Mouse (Mus musculus) kidney, postnatal 14 days (tissue): Measurements from ENCODE around the gene Pfkm.

Experiments used
- DNase-seq: peaks from one replicate; pipeline ENCODE4 v3.0.0; 2022; ENCODE audit warnings: mixed read lengths

The Pfkm gene

DNA sequence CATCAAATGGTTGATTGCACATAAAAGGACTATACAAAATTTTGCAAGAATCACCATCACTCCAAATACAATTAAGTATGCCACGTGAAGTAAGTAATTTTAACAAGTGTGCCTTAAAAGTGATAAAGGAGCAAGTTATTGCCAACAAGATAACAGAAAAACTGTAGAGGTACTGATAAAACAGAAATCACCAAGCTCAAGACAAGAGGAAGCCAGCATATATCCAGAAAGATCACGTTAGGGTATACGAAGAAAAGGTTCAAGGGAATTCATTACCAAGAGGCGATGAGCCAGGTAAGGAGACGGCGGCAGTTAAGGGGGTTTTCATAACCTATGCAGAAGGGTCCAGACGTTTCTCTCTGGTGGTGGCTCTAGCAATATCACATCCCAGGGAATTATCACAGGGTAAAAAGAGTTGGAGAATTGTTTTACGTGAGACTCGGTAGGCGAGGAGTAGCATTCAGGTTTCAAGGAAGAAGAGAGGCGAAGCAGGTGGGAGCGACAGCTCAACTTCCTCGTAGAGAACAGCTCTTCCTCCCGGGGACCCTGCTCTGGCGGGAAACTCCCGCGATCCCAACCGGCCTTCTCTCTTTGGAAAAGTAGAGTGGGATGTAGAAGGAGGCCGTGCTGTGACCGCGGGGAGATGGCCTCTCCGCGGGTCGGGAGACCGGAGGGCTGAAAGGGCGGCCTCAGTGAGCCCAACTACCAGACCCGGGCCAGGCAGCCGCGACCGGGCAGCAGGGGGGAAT lies at the start of gene Pfkm:
TSS of gene Pfkm (plus strand) at position 218 of the 749 bp plus-strand sequence.
- DNase-seq, result no peak

DNA sequence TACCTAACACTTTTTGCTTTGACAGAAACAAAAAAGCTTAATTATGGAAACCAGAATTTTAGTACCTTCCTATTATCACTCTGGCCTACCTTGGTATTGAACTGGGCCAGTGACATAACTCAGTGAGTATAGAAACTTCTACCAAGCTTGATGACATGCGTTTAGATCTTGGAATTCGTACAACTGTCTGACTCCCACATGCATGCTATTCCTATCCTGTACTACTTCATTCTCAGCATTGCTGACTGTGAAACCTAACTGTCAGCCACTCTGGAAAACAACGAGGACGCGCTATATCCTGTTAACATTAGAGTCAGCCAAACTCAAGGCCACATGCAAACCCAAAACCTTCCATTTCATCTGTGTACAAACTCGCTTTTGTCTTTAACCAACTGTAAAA lies 48.4 kb upstream of the Pfkm start:
- no peak for DNase-seq

DNA sequence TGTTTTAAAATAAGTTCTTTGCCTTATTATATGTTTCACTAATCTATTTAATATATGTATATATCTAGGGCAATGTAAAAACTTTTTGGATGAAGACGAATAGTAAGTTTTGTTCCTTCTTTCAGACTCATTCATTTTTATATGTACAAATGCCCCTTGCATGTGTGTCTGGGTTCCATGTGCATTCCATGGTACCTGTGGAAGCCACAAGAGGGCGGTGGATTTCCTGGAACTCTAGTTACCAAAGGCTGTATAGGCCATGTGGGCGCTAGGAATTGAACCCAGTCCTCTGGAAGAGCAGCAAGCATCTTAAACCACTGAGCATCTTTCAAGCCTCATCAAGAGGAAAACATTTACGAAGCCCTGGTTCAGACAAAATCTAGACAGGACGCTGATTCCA lies 48.0 kb upstream of the Pfkm start:
- DNase-seq, result no peak

DNA sequence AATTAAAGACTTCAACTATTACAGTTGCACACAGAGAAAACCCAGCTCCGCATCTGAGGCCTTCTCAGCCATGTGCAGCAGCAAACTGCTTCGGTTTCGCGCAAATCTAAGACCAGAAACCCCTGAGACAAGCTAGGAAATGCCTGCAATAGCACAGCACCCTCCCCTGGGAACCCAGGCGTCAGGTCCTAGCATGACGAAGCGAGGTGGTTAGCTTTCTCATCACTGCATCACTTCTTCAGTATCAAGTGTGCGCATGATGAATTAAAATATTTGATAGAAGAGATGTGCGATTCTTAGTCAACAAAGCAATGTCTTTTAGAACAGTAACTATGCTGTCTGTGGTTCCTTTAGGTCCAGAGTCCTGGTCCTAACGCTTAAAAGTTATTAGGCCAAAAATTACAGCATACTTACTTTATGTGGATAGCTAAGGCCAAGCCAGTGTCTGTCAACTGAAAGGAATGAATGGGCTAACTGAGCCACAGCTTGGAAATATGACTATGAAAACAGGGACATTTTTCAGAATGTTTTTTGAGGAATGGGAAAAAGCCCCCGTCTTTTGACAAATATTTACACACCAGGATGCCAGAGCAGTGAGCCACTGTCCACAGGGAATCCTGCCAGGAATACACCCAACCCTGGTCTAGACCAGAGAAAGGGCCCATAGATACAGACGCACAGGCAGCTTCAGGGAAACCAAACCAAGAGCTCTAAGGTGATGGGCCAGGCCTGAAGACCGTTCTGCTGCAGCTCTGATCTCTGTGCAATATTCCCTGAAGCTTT lies 43.3 kb upstream of the Pfkm start:
- DNase-seq, result no peak

DNA sequence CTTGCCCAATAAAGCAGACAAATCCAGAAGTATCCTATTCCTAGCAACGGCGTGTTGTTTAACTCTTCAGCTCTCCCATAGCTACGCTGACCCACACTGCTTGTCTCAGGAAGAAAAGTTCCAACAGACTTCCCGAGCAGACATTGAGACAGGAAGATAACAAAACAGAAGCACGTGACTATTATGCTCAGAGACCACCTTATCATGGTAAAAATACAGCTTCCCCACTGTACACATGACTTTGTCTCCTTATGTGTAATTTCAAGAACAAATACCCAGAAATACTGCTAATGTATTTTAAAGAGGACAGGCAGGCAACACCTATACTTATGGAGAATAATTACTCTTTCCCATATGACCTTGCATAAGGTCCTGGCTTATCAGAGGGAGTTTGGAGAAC lies 40.7 kb upstream of the Pfkm start:
- DNase-seq, result no peak

DNA sequence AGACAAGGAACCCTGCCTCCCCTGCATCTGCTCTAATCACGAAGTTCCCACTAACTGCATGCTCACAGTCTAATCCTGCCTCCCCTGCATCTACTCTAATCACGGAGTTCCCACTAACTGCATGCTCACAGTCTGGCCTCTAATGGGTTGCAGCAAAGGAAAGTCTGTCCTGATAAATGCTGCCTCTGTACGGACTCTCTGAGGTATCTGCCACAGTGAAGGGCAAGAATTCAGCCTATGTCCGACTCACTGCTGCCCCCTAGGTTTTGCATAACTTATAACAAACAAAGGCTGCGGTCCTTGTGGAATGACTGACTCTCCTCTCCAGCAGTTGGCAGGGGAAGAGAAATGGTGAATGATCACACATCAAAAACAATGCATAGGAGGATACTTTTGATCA lies 37.1 kb upstream of the Pfkm start:
- peak; percentile 23 for DNase-seq

DNA sequence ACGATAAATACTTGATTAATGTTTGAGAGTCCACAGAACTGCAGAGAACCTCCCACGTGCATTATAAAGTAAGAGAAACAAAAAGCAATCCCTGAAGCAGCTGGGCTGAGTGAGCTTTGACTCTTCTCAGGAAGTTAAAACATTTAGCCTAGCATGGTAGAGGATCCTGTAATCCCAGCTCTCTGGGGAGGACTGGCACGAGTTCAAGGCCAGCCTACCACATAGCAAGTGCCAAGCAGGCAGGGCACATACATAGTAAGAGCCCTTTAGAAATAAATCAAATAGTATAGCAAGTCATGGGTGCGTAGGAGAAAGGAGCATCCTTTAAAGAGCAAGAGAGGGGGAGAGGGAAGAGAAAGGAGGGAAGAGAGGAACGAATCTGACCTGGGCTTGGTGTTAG lies 26.5 kb upstream of the Pfkm start:
- DNase-seq, result no peak

DNA sequence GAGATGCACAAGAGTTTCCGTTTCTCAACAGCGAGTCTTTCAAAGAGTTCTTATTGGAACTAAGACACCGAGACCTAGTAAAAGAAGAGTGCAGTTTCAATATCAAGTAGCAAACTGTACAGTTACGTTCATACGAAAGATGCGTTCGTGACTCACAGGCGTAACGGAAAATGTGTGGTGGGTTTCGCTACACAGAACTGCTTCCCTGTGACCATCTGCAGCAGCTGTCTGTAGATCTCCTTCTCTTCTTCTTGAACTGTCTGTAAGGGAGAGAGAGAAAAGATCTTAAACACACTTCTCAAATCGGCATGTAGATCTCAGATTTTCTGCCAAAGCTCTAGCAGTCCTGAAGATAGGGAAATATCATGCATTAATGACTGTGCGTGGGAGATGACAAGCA lies 25.8 kb upstream of the Pfkm start:
- DNase-seq, result no peak

DNA sequence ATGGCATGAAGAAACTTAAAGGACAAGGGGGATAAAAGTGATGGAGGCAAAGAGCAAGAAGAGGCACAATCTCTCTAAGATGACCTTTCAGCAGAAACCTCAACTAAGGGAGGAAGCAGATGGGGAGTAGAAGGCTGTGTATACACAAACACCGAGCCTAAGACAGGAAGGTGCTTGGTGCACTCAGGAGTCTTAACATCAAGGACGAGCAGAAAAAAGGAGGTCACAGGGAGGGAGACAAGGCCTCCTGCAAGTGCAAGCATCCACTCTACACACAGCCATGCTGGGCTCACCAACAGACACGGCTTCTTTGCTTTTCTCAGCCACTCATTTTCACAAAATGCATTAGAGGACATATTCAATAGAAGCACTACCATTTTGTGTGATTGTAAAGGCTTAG lies 24.9 kb upstream of the Pfkm start:
- DNase-seq, result no peak

DNA sequence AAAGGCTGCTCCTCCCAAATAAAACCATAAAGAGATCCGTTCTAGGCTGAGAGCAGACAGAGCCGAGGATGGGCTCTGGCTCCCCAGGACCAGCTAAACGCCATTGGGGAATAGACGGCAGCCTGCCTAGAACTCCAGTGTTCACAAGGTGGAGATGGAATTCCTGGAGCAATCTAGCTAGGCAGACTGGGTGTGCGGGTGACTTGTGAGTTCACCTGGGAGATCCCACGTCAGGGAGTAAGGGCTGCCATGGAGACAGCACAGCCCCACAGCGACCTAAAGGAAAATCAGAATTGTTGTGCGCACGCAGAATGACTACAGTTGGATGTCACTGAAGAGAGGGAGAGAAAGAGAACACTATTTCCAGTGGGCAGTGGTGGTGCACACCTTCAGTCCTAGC lies 23.9 kb upstream of the Pfkm start:
- no peak for DNase-seq

DNA sequence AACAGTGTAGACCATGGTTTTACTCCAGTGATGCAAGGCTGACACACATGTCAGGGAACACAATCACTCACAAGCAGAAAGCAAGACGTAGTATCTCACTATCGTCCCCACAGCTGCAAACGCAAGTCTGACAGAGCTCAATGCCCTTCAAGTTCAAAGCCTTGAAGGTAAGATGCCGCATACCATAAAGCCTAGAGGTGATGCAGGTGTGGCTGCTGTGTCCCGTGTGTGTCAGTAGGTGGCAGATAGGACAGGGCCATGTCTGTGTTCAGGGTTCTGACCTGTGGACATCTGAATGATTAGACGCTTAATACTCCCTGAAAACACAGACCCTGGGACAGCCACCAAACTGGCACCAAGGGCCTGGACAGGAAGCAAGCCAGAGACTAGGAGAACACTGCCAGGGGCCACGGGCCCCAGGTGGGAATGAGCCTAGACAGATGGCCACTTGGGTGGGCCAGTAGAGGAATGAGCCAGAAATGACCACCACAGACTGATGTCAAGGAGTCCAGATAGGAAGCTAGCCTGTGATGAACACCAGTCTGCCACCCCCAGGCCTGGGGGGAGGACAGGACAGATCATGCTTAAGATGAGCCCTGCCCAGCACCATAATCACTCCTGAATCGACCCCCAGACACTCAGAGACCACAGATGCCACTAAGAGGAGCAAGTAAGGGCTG lies 22.7 kb upstream of the Pfkm start:
- DNase-seq, result no peak

DNA sequence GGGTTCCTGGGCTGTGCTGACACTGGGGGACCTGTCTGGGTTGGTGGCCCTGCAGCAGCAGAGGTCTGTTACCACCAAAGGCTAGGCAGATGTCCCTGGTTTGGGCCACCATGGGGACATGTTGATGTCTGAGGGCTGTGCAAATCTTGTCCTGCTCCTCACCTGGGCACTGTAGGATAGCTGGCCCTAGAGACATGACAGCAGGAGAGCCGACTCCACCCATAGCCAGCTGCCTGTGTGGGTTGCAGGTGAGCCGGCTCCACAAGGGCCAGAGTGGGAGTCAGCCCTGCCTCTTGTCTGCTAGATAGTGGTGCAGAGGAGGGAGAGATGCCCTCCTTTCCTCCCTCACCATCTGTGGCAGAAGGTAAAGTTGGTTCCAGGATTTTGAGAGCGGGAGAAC lies 22.0 kb upstream of the Pfkm start:
- no peak for DNase-seq

DNA sequence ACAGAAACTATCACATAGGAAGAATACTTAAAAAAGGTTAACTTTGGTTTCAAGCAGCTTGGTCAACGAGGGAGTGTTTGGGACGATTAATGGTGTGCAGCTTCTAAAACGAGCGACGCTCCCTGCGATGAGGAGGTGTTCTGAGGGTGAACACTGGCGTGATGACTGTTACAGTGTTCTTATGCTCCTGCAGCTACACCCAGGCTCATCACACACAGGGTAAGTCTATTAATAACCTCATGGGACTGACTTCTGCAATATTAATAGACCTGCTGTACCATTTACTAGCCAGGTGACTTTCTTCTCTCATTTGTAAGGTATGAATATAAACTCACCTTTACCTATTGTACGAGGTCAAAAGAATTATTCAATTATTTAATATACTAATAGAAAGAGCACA lies 17.9 kb upstream of the Pfkm start:
- DNase-seq, result no peak

DNA sequence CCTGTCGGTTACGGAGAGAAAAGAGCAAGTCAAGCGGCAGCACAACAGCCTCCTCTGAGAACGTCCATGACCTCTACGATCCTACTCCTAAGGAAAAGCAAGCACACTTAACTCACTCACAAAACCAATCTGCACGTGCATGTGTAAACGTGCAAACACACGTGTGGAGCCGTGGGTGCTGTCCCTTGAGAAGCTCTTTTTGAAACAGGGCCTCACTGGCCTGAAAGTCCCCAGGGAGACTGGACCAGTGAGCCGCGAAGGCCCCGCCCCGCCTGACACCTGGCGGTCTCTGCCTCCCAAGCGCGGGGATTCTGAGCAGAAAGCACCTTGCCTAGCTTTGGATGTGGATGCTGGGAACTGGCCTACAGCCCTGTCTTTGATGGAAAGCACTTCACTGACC lies 17.4 kb upstream of the Pfkm start:
- DNase-seq, result no peak

DNA sequence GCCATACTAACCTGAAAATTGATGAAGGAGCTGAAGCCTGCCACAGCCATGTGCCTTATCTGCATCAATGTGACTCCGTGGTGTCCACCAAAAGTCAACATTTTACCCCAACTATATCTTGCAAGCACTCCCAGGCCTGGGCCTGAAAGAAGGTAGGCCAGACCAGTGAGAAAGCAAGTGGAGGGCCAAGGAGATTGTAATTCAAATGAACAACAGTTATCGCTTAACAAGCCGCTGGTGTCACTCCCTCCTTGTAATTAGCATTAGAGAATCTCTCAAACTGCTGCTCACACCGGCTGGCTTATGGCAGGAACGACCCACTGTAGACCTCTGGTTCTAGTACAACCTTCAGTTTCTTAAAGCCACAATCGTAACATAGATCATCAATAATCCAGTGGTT lies 15.5 kb upstream of the Pfkm start:
- DNase-seq, result no peak

DNA sequence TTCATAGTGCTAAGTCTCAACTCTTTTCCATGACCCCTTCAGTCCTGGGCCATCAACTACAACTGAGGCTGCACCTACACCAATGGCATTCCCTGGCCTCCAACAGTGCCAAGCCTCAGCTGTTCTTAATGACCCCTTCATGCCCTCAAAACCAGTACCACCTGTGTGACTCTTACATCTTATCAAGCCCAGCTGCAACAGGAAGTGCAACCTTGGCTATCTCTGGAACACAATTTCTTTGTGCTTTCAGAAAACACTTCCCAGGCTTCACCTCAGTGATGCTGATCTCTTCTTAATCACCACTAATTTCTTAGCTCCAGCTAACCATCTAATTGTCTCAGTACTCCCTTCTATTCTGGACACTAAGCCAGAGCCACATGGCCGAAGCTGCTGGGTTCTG lies 3.5 kb upstream of the Pfkm start:
- no peak for DNase-seq

DNA sequence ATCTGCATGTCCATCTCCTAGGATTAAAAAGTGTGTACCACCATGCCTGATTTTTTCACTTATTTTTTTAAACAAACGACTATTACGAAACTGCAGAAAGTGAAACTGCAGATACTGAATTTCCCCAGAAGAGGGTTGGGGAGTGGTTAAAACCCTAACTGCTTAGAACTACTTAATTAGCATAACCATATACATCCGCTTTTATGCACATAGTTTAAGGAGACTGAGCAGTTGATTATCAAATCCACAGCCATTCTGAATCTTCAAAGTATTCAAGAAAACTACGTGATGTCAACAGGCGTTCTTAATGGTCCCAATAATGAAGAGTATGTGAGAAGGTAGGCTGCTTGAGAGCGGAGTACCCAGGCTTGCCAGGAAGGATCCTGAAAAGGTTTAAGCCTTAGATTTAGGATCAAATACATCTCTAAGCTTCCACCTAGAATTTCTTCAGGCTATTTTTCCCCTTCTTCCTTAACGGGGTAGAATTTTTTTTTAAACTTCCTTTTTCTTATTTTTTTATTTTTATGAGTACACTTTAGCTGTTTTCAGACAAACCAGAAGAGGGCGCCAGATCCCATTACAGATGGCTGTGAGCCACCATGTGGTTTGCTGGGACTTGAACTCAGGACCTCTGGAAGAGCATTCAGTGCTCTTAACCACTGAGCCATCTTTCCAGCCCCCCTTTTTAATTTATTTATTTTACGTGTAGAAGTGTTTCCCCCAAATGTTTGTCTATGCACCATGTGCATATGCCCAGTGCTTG lies 2.8 kb upstream of the Pfkm start:
- peak; percentile 42 for DNase-seq

DNA sequence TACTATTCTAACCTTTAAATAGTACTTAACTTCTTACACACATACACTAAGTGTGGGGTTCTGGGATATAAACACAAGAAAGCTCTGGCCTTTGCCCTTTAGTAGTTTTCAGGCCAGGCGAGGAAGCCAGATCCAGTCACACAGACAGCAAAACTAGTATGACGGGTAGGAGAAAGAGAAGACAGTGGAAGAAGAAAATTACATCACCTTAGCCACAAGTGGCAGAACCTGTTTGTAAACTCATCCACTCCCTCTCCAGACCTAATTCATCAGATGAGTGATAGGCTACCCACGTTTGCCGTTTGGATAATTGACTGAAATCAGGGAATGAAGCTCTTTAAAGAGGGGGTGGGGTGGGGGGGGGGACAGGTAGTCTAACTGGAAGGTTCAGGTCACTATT lies 548 bp upstream of the Pfkm start:
- no peak for DNase-seq

DNA sequence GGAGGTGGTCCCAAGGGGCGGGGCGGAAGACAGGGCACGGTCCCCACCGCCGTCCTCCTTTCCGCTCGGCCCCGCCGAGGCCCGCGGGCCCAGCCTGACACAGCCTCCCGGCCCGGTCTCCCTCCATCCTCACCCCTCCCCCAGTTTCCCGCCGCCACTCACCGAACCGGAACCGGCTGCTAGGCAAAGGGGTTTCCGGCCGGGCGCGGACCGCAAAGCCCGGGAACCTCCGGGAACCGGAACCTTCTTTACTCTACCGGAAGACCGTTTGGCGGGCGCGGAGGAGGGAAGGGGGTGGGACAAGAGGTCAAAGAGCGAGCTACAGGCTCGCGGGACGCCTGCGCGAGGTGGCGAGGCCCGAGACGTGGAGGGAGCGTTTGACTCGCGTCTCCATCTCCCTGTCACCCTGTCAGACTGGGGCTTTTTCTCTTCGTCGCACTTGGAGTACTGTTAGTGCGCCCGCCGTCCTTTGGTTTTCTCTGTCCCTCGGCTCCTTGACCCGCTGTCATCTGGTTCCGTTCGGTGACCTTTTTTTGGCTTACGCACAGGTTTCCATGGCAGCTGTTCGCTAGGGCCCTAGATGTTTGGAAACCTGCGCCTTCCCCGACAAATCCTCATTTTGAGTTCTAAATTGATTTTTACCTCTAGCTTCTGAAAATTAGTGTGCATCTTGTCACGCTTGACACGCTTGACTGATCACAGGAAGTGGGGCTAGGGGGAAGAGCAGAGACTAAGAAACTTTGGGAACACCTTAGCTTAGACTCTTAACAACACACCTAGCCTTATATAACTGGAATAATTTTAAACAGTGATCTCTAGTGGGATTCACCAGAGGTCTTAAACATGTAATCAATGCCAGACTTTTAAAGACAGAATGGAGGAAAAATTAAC lies 977 bp downstream of the Pfkm start, which contains the start of gene Senp1:
TSS of gene Senp1 (minus strand) at position 624 of the 891 bp plus-strand sequence.
- DNase-seq, result peak; percentile 94

DNA sequence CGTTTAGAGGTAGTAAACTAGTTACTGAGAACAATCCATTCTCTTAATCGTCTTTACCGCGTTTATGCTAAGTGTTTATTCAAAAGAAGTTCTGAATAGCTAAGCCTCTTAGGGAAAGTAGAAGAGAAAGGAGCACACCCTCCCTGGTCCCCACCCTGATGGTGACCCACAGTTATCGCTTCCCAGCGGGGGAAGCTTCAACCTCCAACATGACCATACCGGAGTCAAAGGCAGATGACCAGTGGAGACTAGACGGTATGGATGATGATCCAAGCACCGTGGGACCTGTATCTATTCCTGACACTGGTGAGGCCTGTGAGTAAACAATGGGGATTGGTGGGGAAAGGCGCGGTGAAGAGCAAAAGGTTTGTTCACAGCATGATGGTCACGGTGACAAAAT lies 2.5 kb downstream of the Pfkm start:
- no peak for DNase-seq

DNA sequence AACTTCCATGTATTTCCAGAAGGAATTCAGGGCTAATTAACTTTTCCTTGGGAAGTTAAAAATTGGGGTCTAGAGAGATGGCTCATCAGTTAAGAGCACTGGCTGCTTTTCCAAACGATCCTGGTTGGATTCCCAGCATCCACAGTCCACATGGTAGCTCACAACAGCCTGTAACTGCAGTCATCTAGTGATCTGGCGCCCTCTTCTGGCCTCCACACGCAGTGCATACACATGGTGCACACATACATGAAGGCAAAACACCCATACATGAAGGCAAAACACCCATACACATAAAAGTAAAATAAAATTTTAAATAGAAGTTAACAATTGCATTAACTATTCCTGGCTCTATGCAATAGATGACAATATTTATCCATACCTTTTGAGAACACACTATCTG lies 4.6 kb downstream of the Pfkm start:
- DNase-seq, result no peak

DNA sequence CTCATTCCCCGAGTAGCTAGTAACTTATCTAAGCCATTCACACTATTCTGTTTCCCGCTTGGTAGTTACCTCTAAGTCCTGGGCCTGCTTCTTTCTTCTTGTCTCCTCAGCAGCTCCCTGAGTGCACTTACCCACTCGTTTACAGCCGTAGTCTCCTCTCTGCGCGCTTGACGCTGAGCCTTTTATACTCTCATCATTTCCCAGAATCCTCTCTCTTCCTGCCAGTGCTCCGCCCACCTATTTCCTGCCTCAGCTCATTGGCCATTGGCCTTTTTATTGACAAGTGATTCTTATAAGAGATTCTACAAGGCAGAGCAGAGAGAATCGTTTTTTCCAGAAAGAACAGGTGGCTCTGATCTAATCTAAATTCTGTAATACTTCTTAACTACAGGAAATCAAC lies 6.1 kb downstream of the Pfkm start:
- no peak for DNase-seq
